Comparison of ENCODE assay signal across 8 mouse cellular contexts in genomic region chr8:121585159-121585825, GRCm38 (mm10). TPM values are rescaled to one million over a fixed set of nuclear protein-coding genes. Genes with fewer than 3 reads are reported as not detected.
DNase-seq lines count a peak whose midpoint lies in the region; ATAC-seq lines count a peak whose summit lies in the region.

No protein-coding gene starts in this region.

- H3K4me1 ChIP-seq in heart, embryonic 14.5 days (ENCODE audit: control insufficient read depth in 2 of 2, insufficient read depth in 2 of 2, low read length in 2 of 2): peaks cover 3 to 4% of the 10 kb centered on the region in 2 experiments; a peak in 2 of 4 replicates
- peaks cover 61% of the 10 kb centered on the region for H3K4me1 ChIP-seq in liver, embryonic 13.5 days (replicated peaks)
- H3K4me1 ChIP-seq in stomach, embryonic 16.5 days (ENCODE audit: control insufficient read depth, insufficient read depth, low read length): peaks cover 16% of the 10 kb centered on the region

- DNase-seq in c-Kit-negative CD71-positive TER-119-positive erythroid progenitor cells, embryonic 14.5 days (ENCODE audit: low read depth, low spot score): peak; percentile 98
- DNase-seq in fibroblast of lung, adult 2 months (ENCODE audit: low read depth): peak; percentile 98
- peak; percentile 100 for DNase-seq in kidney, postnatal 14 days
- peak; percentile 99 for DNase-seq in liver, embryonic 13.5 days
- peak; percentile 94 for DNase-seq in neural tube, embryonic 10.5 days (ENCODE audit: extremely low spot score, low spot score)

- H3K27ac ChIP-seq in heart, embryonic 14.5 days (replicated peaks in 1 of 2; ENCODE audit: control insufficient read depth in 1 of 2, insufficient read depth in 1 of 2, low read depth in 2 of 2, low read length in 2 of 2): peak overlapping the region in 1 of 2 experiments; percentile 62; a peak in 1 of 4 replicates
- peak overlapping the region; percentile 90 for H3K27ac ChIP-seq in liver, embryonic 13.5 days
- H3K27ac ChIP-seq in stomach, embryonic 16.5 days (ENCODE audit: low read length): 0 out of 2 replicates have a peak overlapping the region, but pooled peaks have one; percentile 47

- peak; percentile 89 for ATAC-seq in CD4-positive, CD25-positive, alpha-beta regulatory T cell, adult 4 months
- peak; percentile 94 for ATAC-seq in heart, embryonic 14.5 days (ENCODE audit: insufficient number of reproducible peaks, insufficient read depth, low FRiP score, low read depth)
- peak; percentile 85 for ATAC-seq in liver, embryonic 13.5 days (ENCODE audit: low read depth)
- peak; percentile 96 for ATAC-seq in stomach, embryonic 16.5 days (ENCODE audit: insufficient read depth, low FRiP score)

- H3K9me3 ChIP-seq in heart, embryonic 14.5 days (ENCODE audit: control insufficient read depth, low read length): no peaks in the 10 kb centered on the region
- no peaks in the 10 kb centered on the region for H3K9me3 ChIP-seq in liver, embryonic 13.5 days (replicated peaks)
- no peaks in the 10 kb centered on the region for H3K9me3 ChIP-seq in stomach, embryonic 16.5 days (replicated peaks; ENCODE audit: control insufficient read depth, low read length)

- H3K4me2 ChIP-seq in heart, embryonic 14.5 days (ENCODE audit: low read length): peak overlapping the region; percentile 75
- H3K4me2 ChIP-seq in liver, embryonic 13.5 days: peak overlapping the region; percentile 79
- peak overlapping the region; percentile 72 for H3K4me2 ChIP-seq in stomach, embryonic 16.5 days (ENCODE audit: low read depth, low read length)

- H3K4me3 ChIP-seq in heart, embryonic 14.5 days (ENCODE audit: control insufficient read depth in 1 of 2, insufficient read depth in 1 of 2, low read depth in 1 of 2, low read length in 2 of 2): peak overlapping the region; percentile 53 to 65
- peak overlapping the region; percentile 75 for H3K4me3 ChIP-seq in liver, embryonic 13.5 days (replicated peaks)
- peak overlapping the region; percentile 76 for H3K4me3 ChIP-seq in stomach, embryonic 16.5 days (replicated peaks; ENCODE audit: low read length)

- 2% methylated on average over 47 of the region's 47 CpGs for WGBS in heart, embryonic 14.5 days
- WGBS in liver, embryonic 13.5 days (ENCODE audit: insufficient replicate concordance): under 1% methylated on average over 47 of the region's 47 CpGs
- whole genome bisulfite sequencing in stomach, embryonic 16.5 days: 1% methylated on average over 47 of the region's 47 CpGs

- no peaks in the 10 kb centered on the region for H3K36me3 ChIP-seq in heart, embryonic 14.5 days (ENCODE audit: control insufficient read depth, insufficient read depth, low read length)
- no peaks in the 10 kb centered on the region for H3K36me3 ChIP-seq in liver, embryonic 13.5 days
- no peaks in the 10 kb centered on the region for H3K36me3 ChIP-seq in stomach, embryonic 16.5 days (ENCODE audit: control insufficient read depth, insufficient read depth, low read length)

- no peaks in the 10 kb centered on the region for H3K27me3 ChIP-seq in heart, embryonic 14.5 days (ENCODE audit: control insufficient read depth, insufficient read depth, low read length)
- no peaks in the 10 kb centered on the region for H3K27me3 ChIP-seq in liver, embryonic 13.5 days
- no peaks in the 10 kb centered on the region for H3K27me3 ChIP-seq in stomach, embryonic 16.5 days (ENCODE audit: control insufficient read depth, insufficient read depth, low read length)

- peak overlapping the region; percentile 76 for H3K9ac ChIP-seq in heart, embryonic 14.5 days (ENCODE audit: low read length)
- peak overlapping the region; percentile 85 for H3K9ac ChIP-seq in liver, embryonic 13.5 days
- peak overlapping the region; percentile 80 for H3K9ac ChIP-seq in stomach, embryonic 16.5 days (ENCODE audit: low read length)

RNA-seq across cellular contexts. Expression of gene Map1lc3b, which starts 4.9 kb away (rescaled TPM):
- polyA plus RNA-seq in CD4-positive, CD25-positive, alpha-beta regulatory T cell, adult 4 months (2017; shearing (Covaris generic)): 100 to 1,000 TPM; 505 to 519 TPM
- 252 and 267 TPM in 2 replicates for polyA plus RNA-seq in heart, embryonic 14.5 days (2014; fragmentation: Nextera tagmentation; extraction: Ambion mirVana)
- polyA plus RNA-seq in liver, embryonic 13.5 days (2015; fragmentation: Nextera tagmentation; extraction: Ambion mirVana): 135 and 144 TPM in 2 replicates
- 179 and 207 TPM in 2 replicates for polyA plus RNA-seq in stomach, embryonic 16.5 days (2015; fragmentation: Nextera tagmentation; extraction: Ambion mirVana)

RNA-seq across cellular contexts. Expression of gene Fbxo31, which starts 6.7 kb away (rescaled TPM):
- polyA plus RNA-seq in CD4-positive, CD25-positive, alpha-beta regulatory T cell, adult 4 months (2017; shearing (Covaris generic)): 1 to 10 TPM; 2.6 to 2.8 TPM
- 9.8 and 11.8 TPM in 2 replicates for polyA plus RNA-seq in heart, embryonic 14.5 days (2014; fragmentation: Nextera tagmentation; extraction: Ambion mirVana)
- polyA plus RNA-seq in liver, embryonic 13.5 days (2015; fragmentation: Nextera tagmentation; extraction: Ambion mirVana): 10.4 and 11.3 TPM in 2 replicates
- 11.4 and 14.0 TPM in 2 replicates for polyA plus RNA-seq in stomach, embryonic 16.5 days (2015; fragmentation: Nextera tagmentation; extraction: Ambion mirVana)

RNA-seq across cellular contexts. Expression of gene 1700018B08Rik, which starts 41.2 kb away (rescaled TPM):
- not detected for polyA plus RNA-seq in CD4-positive, CD25-positive, alpha-beta regulatory T cell, adult 4 months (2017; shearing (Covaris generic))
- polyA plus RNA-seq in heart, embryonic 14.5 days (2014; fragmentation: Nextera tagmentation; extraction: Ambion mirVana): not detected in 2 replicates
- polyA plus RNA-seq in liver, embryonic 13.5 days (2015; fragmentation: Nextera tagmentation; extraction: Ambion mirVana): not detected in 2 replicates
- not detected in 2 replicates for polyA plus RNA-seq in stomach, embryonic 16.5 days (2015; fragmentation: Nextera tagmentation; extraction: Ambion mirVana)
